Mouse (Mus musculus): ENCODE results near the gene Gm13285.
"Not testable (repeated sequence)": the region's sequence is repeated elsewhere in the genome, so short reads cannot be mapped to it uniquely, and the experiment has no call there.

DNA sequence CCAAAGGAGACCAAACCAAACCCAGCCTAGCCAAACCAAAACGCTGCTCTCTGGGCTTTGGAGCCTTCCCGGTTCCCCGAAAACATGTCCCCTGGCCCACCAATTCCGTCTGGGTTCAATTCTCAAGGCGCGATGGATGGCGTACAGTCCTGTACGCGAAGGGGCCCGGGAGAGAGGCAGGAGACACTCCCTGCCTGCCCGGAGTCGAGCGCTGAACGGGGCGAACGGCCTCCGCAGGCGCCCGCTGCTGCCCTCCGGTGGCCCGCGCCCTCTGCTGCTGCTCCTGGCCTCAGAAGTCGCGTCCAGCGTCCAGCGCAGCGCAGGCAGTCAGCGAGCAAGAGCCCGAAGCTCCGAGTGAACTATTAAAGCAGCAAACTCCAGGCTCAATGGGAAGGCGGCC lies 17.1 kb upstream of the Gm13285 start:
- TF ChIP-seq CTCF, POLR2A (IDR thresholded peaks at IDR 0.05; ENCODE audit: extremely low read depth, insufficient read depth, low read length): not testable (repeated sequence)

All from cortical plate, adult 2 months (tissue).